Mouse (Mus musculus): ENCODE measurements around the gene Lsamp. TPM values are rescaled to one million over a fixed set of nuclear protein-coding genes. Genes with fewer than 3 reads are reported as not detected.

Lsamp gene
- polyA plus RNA-seq, 1 experiment from 2014 or later: 3.1 TPM

DNA sequence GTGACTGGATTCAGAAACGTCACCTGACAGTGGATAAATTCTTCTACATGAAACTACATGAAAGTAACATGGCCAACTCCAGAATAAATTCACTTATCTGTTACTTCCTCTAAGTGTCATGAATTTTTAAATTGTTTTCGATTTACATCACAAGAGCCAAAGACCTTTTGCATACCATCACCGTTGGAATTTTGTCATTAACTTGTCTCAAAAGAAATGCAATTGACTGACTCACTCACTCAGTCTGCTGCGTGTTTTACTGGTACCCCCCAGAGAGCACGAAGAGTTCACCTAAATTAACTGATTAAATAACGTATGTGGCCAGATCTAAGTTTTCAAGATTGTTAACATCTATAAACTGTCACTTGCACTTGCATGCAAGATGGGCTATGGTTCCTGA, 672.7 kb downstream of the Lsamp start:
- no peaks in the 10 kb centered on the region for H3K9me3 ChIP-seq (ENCODE audit: control insufficient read depth, low read length)
- no peak overlapping the region for H3K9ac ChIP-seq (ENCODE audit: low read depth, low read length)
- 47% methylated on average over 6 of the region's 6 CpGs for WGBS
- no peak overlapping the region for H3K4me3 ChIP-seq (ENCODE audit: low read length)
- H3K4me2 ChIP-seq (ENCODE audit: low read depth, low read length): no peak overlapping the region
- H3K27ac ChIP-seq (ENCODE audit: low read length): no peak overlapping the region
- no peaks in the 10 kb centered on the region for H3K27me3 ChIP-seq (replicated peaks; ENCODE audit: control insufficient read depth, insufficient read depth, low read length)
- H3K4me1 ChIP-seq (ENCODE audit: control insufficient read depth, insufficient read depth, low read length): no peaks in the 10 kb centered on the region
- H3K36me3 ChIP-seq (ENCODE audit: control insufficient read depth, insufficient read depth, low read length): no peaks in the 10 kb centered on the region
- no peak for ATAC-seq

DNA sequence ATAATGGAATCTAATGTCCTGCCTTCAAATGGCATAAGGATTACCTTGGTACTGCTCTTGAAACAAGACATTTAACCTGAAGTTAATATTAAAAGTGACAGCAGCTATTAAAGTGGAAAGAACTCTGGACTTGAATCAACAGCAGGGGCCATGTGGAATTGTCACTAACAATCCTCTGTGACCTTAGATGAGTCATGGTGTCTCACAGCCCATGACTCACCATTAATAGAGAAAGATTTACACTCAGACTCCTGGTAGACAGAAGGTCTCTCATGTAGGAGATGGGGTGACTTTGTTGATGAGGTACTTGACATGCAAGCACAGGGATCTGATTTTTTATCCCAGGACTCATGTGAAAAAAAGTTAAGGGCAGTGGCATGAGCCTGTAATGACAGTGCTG, 701.4 kb downstream of the Lsamp start:
- Histone ChIP-seq H3K36me3 (ENCODE audit: control insufficient read depth, insufficient read depth, low read length) (no peaks in the 10 kb centered on the region), H3K9me3 (ENCODE audit: control insufficient read depth, low read length) (no peaks in the 10 kb centered on the region), H3K4me1 (ENCODE audit: control insufficient read depth, insufficient read depth, low read length) (no peaks in the 10 kb centered on the region), H3K27ac (ENCODE audit: low read length) (no peak overlapping the region), H3K4me3 (ENCODE audit: low read length) (no peak overlapping the region), H3K27me3 (replicated peaks; ENCODE audit: control insufficient read depth, insufficient read depth, low read length) (no peaks in the 10 kb centered on the region), H3K9ac (ENCODE audit: low read depth, low read length) (no peak overlapping the region), H3K4me2 (ENCODE audit: low read depth, low read length) (no peak overlapping the region)
- ATAC-seq: no peak

- Histone ChIP-seq H3K4me1 (ENCODE audit: control insufficient read depth, insufficient read depth, low read length) (no peaks in the 10 kb centered on the region), H3K9me3 (ENCODE audit: control insufficient read depth, low read length) (no peaks in the 10 kb centered on the region), H3K4me2 (ENCODE audit: low read depth, low read length) (no peak overlapping the region), H3K27me3 (replicated peaks; ENCODE audit: control insufficient read depth, insufficient read depth, low read length) (no peaks in the 10 kb centered on the region), H3K4me3 (ENCODE audit: low read length) (no peak overlapping the region), H3K36me3 (ENCODE audit: control insufficient read depth, insufficient read depth, low read length) (no peaks in the 10 kb centered on the region), H3K27ac (ENCODE audit: low read length) (no peak overlapping the region), H3K9ac (ENCODE audit: low read depth, low read length) (no peak overlapping the region)
- ATAC-seq: no peak
- 22% methylated on average over 2 of the region's 2 CpGs for WGBS
Observed at GRCm38 (mm10) chr16:40692292-40692691, 708.1 kb downstream of the Lsamp start.

DNA sequence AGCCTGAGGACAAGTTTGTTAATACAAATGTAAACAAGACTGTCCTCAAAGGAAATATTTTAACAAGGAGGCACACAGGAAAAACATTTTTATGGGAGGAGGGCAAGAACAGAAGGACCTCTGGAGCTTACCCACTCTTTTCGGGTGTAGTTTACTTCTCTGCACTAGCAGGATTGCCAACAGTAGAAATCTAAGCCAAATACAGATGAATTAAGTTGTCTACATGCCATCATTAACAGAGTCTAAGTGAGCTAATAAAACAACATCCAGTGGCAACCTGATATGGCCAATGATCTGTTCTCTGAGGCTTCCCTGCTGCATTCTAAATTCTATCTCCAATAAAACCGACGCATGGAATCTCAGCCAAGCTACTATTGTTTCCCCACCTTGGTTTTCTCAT, 713.1 kb downstream of the Lsamp start:
- no peak for ATAC-seq
- Histone ChIP-seq H3K36me3 (ENCODE audit: control insufficient read depth, insufficient read depth, low read length) (no peaks in the 10 kb centered on the region), H3K27ac (ENCODE audit: low read length) (no peak overlapping the region), H3K27me3 (replicated peaks; ENCODE audit: control insufficient read depth, insufficient read depth, low read length) (no peaks in the 10 kb centered on the region), H3K4me3 (ENCODE audit: low read length) (no peak overlapping the region), H3K9me3 (ENCODE audit: control insufficient read depth, low read length) (no peaks in the 10 kb centered on the region), H3K4me1 (ENCODE audit: control insufficient read depth, insufficient read depth, low read length) (no peaks in the 10 kb centered on the region), H3K4me2 (ENCODE audit: low read depth, low read length) (no peak overlapping the region), H3K9ac (ENCODE audit: low read depth, low read length) (no peak overlapping the region)
- WGBS: 78% methylated on average over 3 of the region's 3 CpGs

DNA sequence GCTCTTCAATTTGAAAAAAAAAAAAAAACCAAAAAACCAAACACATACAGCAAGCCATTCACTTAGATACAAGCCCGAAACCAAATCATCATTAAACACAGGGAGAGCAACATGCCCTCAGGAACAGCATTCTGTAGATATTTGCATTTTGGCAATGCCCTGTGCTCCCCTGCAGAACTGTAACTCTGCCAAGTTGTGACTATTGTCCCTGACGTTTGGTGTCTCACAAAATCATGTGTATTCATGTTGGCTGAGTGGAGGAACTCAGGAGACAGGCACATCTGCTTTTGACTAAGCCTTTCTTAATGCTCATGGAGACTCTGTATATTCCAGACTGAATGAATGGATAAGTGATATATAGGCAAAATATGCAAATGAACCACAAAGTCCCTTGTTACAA, 724.4 kb downstream of the Lsamp start:
- ATAC-seq: no peak
- Histone ChIP-seq H3K4me2 (ENCODE audit: low read depth, low read length) (no peak overlapping the region), H3K4me3 (ENCODE audit: low read length) (no peak overlapping the region), H3K4me1 (ENCODE audit: control insufficient read depth, insufficient read depth, low read length) (no peaks in the 10 kb centered on the region), H3K27me3 (replicated peaks; ENCODE audit: control insufficient read depth, insufficient read depth, low read length) (no peaks in the 10 kb centered on the region), H3K9ac (ENCODE audit: low read depth, low read length) (no peak overlapping the region), H3K36me3 (ENCODE audit: control insufficient read depth, insufficient read depth, low read length) (no peaks in the 10 kb centered on the region), H3K9me3 (ENCODE audit: control insufficient read depth, low read length) (no peaks in the 10 kb centered on the region), H3K27ac (ENCODE audit: low read length) (no peak overlapping the region)
- WGBS: 68% methylated on average over 2 of the region's 2 CpGs

- H3K36me3 ChIP-seq (ENCODE audit: control insufficient read depth, insufficient read depth, low read length): no peaks in the 10 kb centered on the region
- WGBS: 34% methylated on average over 4 of the region's 4 CpGs
Observed at GRCm38 (mm10) chr16:40709574-40709973, 725.4 kb downstream of the Lsamp start.

DNA sequence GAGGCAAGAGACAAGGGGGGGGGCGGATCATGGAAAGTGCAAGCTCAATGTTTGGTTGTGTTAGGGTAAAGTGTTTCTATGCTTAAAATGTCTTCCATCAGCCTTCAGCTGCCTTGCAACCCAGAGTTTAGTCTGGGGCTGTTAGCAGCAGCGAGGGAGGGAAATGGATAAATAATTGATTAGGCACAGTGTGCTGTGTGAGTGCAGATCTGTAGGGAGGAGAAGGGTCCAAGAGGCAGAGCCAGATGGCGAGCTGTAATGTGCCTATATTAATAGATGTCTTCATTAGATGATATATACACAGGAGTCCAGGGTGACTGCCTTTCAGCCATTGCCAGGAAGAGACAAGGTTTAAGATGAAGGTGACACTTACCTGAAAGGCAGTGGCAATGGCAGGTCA, 725.9 kb downstream of the Lsamp start:
- Histone ChIP-seq H3K9ac (ENCODE audit: low read depth, low read length) (no peak overlapping the region), H3K4me3 (ENCODE audit: low read length) (no peak overlapping the region), H3K36me3 (ENCODE audit: control insufficient read depth, insufficient read depth, low read length) (no peaks in the 10 kb centered on the region), H3K9me3 (ENCODE audit: control insufficient read depth, low read length) (no peaks in the 10 kb centered on the region), H3K27me3 (replicated peaks; ENCODE audit: control insufficient read depth, insufficient read depth, low read length) (no peaks in the 10 kb centered on the region), H3K4me1 (ENCODE audit: control insufficient read depth, insufficient read depth, low read length) (no peaks in the 10 kb centered on the region), H3K4me2 (ENCODE audit: low read depth, low read length) (no peak overlapping the region), H3K27ac (ENCODE audit: low read length) (no peak overlapping the region)
- ATAC-seq: no peak
- WGBS: 57% methylated on average over 3 of the region's 3 CpGs

More at GRCm38 (mm10) chr16:40709574-40709973, 725.4 kb downstream of the Lsamp start:
- no peak for ATAC-seq
- no peak overlapping the region for H3K4me3 ChIP-seq (ENCODE audit: low read length)
- H3K4me1 ChIP-seq (ENCODE audit: control insufficient read depth, insufficient read depth, low read length): no peaks in the 10 kb centered on the region
- H3K9me3 ChIP-seq (ENCODE audit: control insufficient read depth, low read length): no peaks in the 10 kb centered on the region
- no peak overlapping the region for H3K4me2 ChIP-seq (ENCODE audit: low read depth, low read length)
- no peak overlapping the region for H3K27ac ChIP-seq (ENCODE audit: low read length)
- no peak overlapping the region for H3K9ac ChIP-seq (ENCODE audit: low read depth, low read length)
- no peaks in the 10 kb centered on the region for H3K27me3 ChIP-seq (replicated peaks; ENCODE audit: control insufficient read depth, insufficient read depth, low read length)

- Histone ChIP-seq H3K4me1 (ENCODE audit: control insufficient read depth, insufficient read depth, low read length) (no peaks in the 10 kb centered on the region), H3K27ac (ENCODE audit: low read length) (no peak overlapping the region), H3K27me3 (replicated peaks; ENCODE audit: control insufficient read depth, insufficient read depth, low read length) (no peaks in the 10 kb centered on the region), H3K36me3 (ENCODE audit: control insufficient read depth, insufficient read depth, low read length) (no peaks in the 10 kb centered on the region), H3K9ac (ENCODE audit: low read depth, low read length) (no peak overlapping the region), H3K9me3 (ENCODE audit: control insufficient read depth, low read length) (no peaks in the 10 kb centered on the region), H3K4me3 (ENCODE audit: low read length) (no peak overlapping the region), H3K4me2 (ENCODE audit: low read depth, low read length) (no peak overlapping the region)
- 83% methylated on average over 5 of the region's 5 CpGs for WGBS
- ATAC-seq: no peak
Observed at GRCm38 (mm10) chr16:40710491-40710890, 726.3 kb downstream of the Lsamp start.

DNA sequence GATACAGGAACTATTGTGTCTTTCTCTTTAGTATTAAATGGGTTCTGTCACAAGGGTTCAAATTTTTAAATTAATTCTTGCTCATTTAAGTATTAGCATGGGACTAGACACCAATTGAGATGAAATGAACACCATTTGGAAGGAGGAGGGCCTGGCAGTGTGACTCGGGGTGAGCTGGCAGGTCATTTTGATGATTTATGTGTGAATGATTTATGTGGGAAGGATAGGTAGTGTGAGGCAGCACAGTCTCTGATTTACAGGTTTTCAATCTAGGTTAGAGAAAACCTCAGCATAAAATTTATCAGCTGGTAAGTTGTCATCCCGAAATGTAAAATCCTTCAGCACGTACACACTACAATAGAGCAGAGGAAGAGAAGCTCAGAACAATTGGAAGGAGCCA, 729.6 kb downstream of the Lsamp start:
- no peak for ATAC-seq
- no peak overlapping the region for H3K4me3 ChIP-seq (ENCODE audit: low read length)
- H3K27me3 ChIP-seq (replicated peaks; ENCODE audit: control insufficient read depth, insufficient read depth, low read length): no peaks in the 10 kb centered on the region
- WGBS: 56% methylated on average over 3 of the region's 3 CpGs
- H3K4me2 ChIP-seq (ENCODE audit: low read depth, low read length): no peak overlapping the region
- H3K27ac ChIP-seq (ENCODE audit: low read length): no peak overlapping the region
- H3K9me3 ChIP-seq (ENCODE audit: control insufficient read depth, low read length): no peaks in the 10 kb centered on the region
- no peaks in the 10 kb centered on the region for H3K36me3 ChIP-seq (ENCODE audit: control insufficient read depth, insufficient read depth, low read length)
- no peaks in the 10 kb centered on the region for H3K4me1 ChIP-seq (ENCODE audit: control insufficient read depth, insufficient read depth, low read length)
- no peak overlapping the region for H3K9ac ChIP-seq (ENCODE audit: low read depth, low read length)

DNA sequence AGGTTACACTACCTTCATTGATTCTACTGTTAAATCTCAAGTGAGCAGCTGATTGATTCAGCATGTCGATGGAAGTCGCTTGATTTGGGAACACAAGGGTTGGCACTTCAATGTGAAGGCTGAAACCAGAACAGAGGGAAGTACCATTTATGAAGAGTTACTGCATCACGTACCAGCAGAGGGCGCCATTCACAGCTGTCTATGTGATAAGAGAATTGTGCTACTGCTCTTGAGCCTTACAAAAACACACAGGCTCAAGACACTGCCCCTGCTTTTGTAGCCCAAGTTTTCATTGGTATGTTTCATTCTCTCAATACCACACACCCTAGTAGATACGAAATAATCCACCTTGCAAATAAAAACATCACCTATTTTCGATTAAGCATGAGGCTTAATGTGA, 754.9 kb downstream of the Lsamp start:
- no peak overlapping the region for H3K4me3 ChIP-seq (ENCODE audit: low read length)
- H3K4me1 ChIP-seq (ENCODE audit: control insufficient read depth, insufficient read depth, low read length): no peaks in the 10 kb centered on the region
- H3K9me3 ChIP-seq (ENCODE audit: control insufficient read depth, low read length): no peaks in the 10 kb centered on the region
- no peaks in the 10 kb centered on the region for H3K27me3 ChIP-seq (replicated peaks; ENCODE audit: control insufficient read depth, insufficient read depth, low read length)
- H3K36me3 ChIP-seq (ENCODE audit: control insufficient read depth, insufficient read depth, low read length): no peaks in the 10 kb centered on the region
- no peak for ATAC-seq
- no peak overlapping the region for H3K27ac ChIP-seq (ENCODE audit: low read length)
- no peak overlapping the region for H3K4me2 ChIP-seq (ENCODE audit: low read depth, low read length)
- H3K9ac ChIP-seq (ENCODE audit: low read depth, low read length): no peak overlapping the region
- WGBS: 39% methylated on average over 6 of the region's 6 CpGs
